Mouse (Mus musculus) liver, embryonic 14.5 days (tissue): ENCODE results near the gene Usp36. TPM values are rescaled to one million over a fixed set of nuclear protein-coding genes. Genes with fewer than 3 reads are reported as not detected.

Source experiments
- ATAC-seq: fragments of 200-750 bp; cut with Nextera tagmentation; 2 replicates; pipeline ENCODE4 v1.8.0; 2017; ENCODE audit warnings: moderate number of reproducible peaks, mild to moderate bottlenecking, moderate library complexity; ENCODE audit not compliant: insufficient read depth
- DNase-seq, 3 experiments: peaks; one replicate each; pipeline ENCODE4 v3.0.0-alpha.2; 2012 to 2013; ENCODE audit warnings: low read depth in 3 of 3, low spot score in 3 of 3
- H3K27ac ChIP-seq: fragments of 300-500 bp; sonication (generic); 2 replicates; pipeline ENCODE4 v1.5.1; 2014; ENCODE audit warnings: moderate library complexity, mild to moderate bottlenecking, control low read depth, inconsistent platforms
- H3K27me3 ChIP-seq: fragments of 300-500 bp; sonication (generic); 2 replicates; pipeline ENCODE4 v1.6.1; 2014; ENCODE audit warnings: mild to moderate bottlenecking, low read length, moderate library complexity; ENCODE audit not compliant: control insufficient read depth, insufficient read depth
- H3K36me3 ChIP-seq: fragments of 300-500 bp; sonication (generic); replicated peaks from 2 replicates; pipeline ENCODE4 v1.6.1; 2014; ENCODE audit warnings: low read depth; ENCODE audit not compliant: control insufficient read depth, insufficient read depth
- H3K4me1 ChIP-seq, 2 experiments: fragments of 200-500 bp in 1 of 2; fragments of 300-500 bp in 1 of 2; sonication (generic) in 1 of 2; replicated peaks; 2 replicates each; pipeline ENCODE4 v1.6.1; 2012 to 2014; ENCODE audit warnings: antibody characterized with exemption in 1 of 2, inconsistent platforms in 1 of 2, low read length in 1 of 2; ENCODE audit not compliant: control insufficient read depth in 2 of 2, insufficient read depth in 2 of 2
- H3K4me2 ChIP-seq: fragments of 300-500 bp; sonication (generic); 2 replicates; pipeline ENCODE4 v1.6.1; 2014; ENCODE audit warnings: low read depth, mild to moderate bottlenecking, control low read depth, moderate library complexity
- H3K4me3 ChIP-seq, 2 experiments: fragments of 200-500 bp in 1 of 2; fragments of 300-500 bp in 1 of 2; sonication (generic) in 1 of 2; 2 replicates each; pipeline ENCODE4 v1.5.1; 2012 to 2014; ENCODE audit warnings: low read depth in 2 of 2, low read length in 2 of 2, mild to moderate bottlenecking in 2 of 2, control low read depth in 1 of 2, inconsistent platforms in 1 of 2, moderate library complexity in 1 of 2; ENCODE audit not compliant: insufficient read depth in 1 of 2
- H3K9ac ChIP-seq: fragments of 300-500 bp; sonication (generic); replicated peaks from 2 replicates; pipeline ENCODE4 v1.6.1; 2014; ENCODE audit warnings: mild to moderate bottlenecking, control low read depth, moderate library complexity
- H3K9me3 ChIP-seq: fragments of 300-500 bp; sonication (generic); 2 replicates; pipeline ENCODE4 v1.6.1; 2016; ENCODE audit warnings: low read length, mixed read lengths; ENCODE audit not compliant: control insufficient read depth
- CTCF ChIP-seq: IDR thresholded peaks from 2 replicates; pipeline ENCODE4 v1.5.1; 2016; ENCODE audit warnings: antibody characterized with exemption, low read depth, control low read depth
- EP300 ChIP-seq: IDR thresholded peaks from 2 replicates; pipeline ENCODE4 v1.6.1; 2016; ENCODE audit warnings: antibody characterized with exemption, low read depth
- WGBS: fragments of 180-500 bp; shearing (Covaris S2); extraction: QIAGEN DNeasy Blood & Tissue Kit; methylation state at CpG from one replicate; pipeline ENCODE4 v1.1.7; 2014; ENCODE audit not compliant: insufficient replicate concordance; 5-methylcytosine and 5-hydroxymethylcytosine counted together
- polyA plus RNA-seq, 2 experiments: library from polyadenylated mRNA; depleted of rRNA in 1 of 2; stranded (reverse) in 1 of 2; unstranded in 1 of 2; fragments of >200 nt; fragmentation: Nextera tagmentation in 1 of 2; extraction: Ambion mirVana in 1 of 2; gene quantifications; 2 replicates each; pipeline versions ENCODE4 v1.2.1 to v1.2.3; 2012 to 2014

Gene Usp36
- polyA plus RNA-seq, 2 experiments: 4.1 to 5.3 TPM

DNA sequence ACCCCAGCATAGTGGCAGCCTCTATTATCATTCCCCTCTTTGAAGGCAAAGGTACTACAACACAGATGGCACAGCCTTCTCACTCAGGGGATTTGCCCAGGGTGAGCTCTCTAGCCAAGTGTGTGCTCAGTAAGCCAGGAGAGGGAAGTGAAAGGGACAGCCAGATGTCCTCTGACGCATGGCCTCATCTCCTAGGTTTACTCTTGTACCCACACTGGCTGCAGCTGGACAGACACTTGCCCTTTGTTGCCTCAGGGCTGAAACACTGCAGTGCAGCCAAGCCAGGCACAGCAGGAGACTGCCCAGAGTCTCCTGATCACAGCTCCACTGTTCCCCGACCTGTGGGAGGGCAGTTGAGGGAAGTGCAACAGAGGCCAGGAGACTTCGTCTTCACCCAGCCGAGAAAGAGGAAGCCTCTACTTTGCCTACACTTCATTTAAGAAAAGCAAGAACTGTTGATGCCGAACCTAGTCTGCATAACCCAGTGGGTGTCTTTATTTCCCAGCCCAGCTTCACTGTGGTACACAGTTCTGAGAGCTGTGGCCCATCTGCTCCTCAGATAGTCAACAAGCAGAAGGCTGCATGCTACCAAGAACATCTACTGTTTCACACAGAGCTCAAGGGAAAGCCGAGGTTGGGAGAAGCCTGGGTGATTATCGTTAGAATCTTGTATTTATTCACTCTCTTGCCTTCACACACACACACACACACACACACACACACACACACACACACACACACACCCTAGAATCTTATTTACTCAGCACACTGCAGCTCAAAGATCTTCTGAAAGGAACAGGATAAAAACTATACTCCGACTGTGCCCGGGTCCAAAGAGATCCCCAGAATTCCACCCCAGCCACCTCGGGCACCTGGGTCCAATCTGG lies 78.1 kb downstream of the Usp36 start:
- TF ChIP-seq CTCF (no peak), EP300 (no peak)
- no peak overlapping the region for H3K4me3 ChIP-seq
- peaks cover 0 to 24% of the 10 kb centered on the region in 2 experiments; a peak in 2 of 4 replicates for H3K4me1 ChIP-seq
- no peaks in the 10 kb centered on the region for H3K9me3 ChIP-seq
- H3K27me3 ChIP-seq: no peaks in the 10 kb centered on the region
- DNase-seq (no peak), ATAC-seq (no peak)
- H3K9ac ChIP-seq: no peak overlapping the region
- no peak overlapping the region for H3K27ac ChIP-seq
- no peaks in the 10 kb centered on the region for H3K36me3 ChIP-seq
- WGBS: 25% methylated on average over 10 of the region's 10 CpGs
- no peak overlapping the region for H3K4me2 ChIP-seq

DNA sequence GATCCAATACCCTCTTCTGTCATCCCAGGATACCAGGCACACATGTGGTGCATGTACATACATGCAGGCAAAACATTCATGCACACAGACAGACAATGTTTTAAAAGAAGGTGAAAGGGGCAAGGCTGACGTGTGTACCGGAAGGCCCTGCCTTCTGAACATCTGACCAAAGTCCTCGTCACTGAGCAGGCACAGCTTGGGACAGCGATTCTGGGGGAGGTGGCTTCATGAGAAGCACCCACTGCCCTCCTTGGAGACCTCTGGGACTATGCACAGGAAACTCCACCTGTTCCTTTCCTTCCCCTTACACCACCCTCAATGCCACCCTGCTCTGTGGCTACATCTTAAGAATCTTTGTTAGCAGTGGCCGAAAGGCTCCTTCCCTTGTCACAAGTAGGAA lies 79.1 kb downstream of the Usp36 start:
- H3K9ac ChIP-seq: no peak overlapping the region
- ATAC-seq: no peak
- no peak overlapping the region for H3K27ac ChIP-seq
- TF ChIP-seq EP300 (no peak), CTCF (no peak)
- H3K4me1 ChIP-seq: peaks cover 0 to 24% of the 10 kb centered on the region in 2 experiments; a peak in 2 of 4 replicates
- DNase-seq: no peak
- no peaks in the 10 kb centered on the region for H3K27me3 ChIP-seq
- H3K9me3 ChIP-seq: no peaks in the 10 kb centered on the region
- no peaks in the 10 kb centered on the region for H3K36me3 ChIP-seq
- no peak overlapping the region for H3K4me2 ChIP-seq
- WGBS: 59% methylated on average over 5 of the region's 5 CpGs
- no peak overlapping the region for H3K4me3 ChIP-seq

DNA sequence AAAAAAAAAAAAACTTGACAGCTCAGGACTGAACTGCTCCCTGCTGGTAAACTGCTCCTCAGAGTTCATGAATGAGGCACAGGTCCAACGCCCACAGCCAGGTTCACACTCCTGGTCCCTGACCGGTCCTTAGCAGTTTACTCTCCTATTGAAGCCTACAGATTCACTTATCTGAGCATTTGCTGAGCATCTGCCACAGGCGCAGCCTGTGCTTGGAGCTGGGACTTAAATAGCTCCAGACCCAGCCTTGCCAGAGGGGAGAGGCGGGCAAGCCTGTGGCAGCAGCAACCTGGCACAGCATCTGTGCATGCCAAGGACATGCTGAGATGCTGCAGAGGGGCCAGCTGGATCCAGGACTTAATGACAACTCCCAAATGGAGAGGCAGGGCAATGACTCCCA lies 79.9 kb downstream of the Usp36 start:
- DNase-seq (no peak), ATAC-seq (no peak)
- TF ChIP-seq CTCF (no peak), EP300 (no peak)
- Histone ChIP-seq H3K4me2 (no peak overlapping the region), H3K36me3 (no peaks in the 10 kb centered on the region), H3K9me3 (no peaks in the 10 kb centered on the region), H3K9ac (no peak overlapping the region), H3K27me3 (no peaks in the 10 kb centered on the region), H3K4me1 (peaks cover 0 to 24% of the 10 kb centered on the region in 2 experiments; a peak in 2 of 4 replicates), H3K27ac (no peak overlapping the region), H3K4me3 (no peak overlapping the region)
- 68% methylated on average over 4 of the region's 4 CpGs for WGBS

Other genes starting within 250 kb of the Usp36 start
- 0.10 and 0.18 TPM in 2 replicates for gene Dnah17, start 159.6 kb downstream of the Usp36 start, polyA plus RNA-seq (2012; rRNA removed)
- gene Dnah17, start 159.6 kb downstream of the Usp36 start, polyA plus RNA-seq (2014; fragmentation: Nextera tagmentation; extraction: Ambion mirVana): 0.04 and 0.23 TPM in 2 replicates
- gene Cyth1, start 41.7 kb downstream of the Usp36 start, polyA plus RNA-seq (2012; rRNA removed): 2.1 and 2.7 TPM in 2 replicates
- 1.7 and 1.9 TPM in 2 replicates for gene Cyth1, start 41.7 kb downstream of the Usp36 start, polyA plus RNA-seq (2014; fragmentation: Nextera tagmentation; extraction: Ambion mirVana)
- gene Cep295nl, start 52.3 kb upstream of the Usp36 start, polyA plus RNA-seq (2012; rRNA removed): 0.04 TPM in 2 replicates
- not detected in 2 replicates for gene Cep295nl, start 52.3 kb upstream of the Usp36 start, polyA plus RNA-seq (2014; fragmentation: Nextera tagmentation; extraction: Ambion mirVana)
- gene Timp2, start 65.5 kb upstream of the Usp36 start, polyA plus RNA-seq (2012; rRNA removed): 1.9 and 3.2 TPM in 2 replicates
- gene Timp2, start 65.5 kb upstream of the Usp36 start, polyA plus RNA-seq (2014; fragmentation: Nextera tagmentation; extraction: Ambion mirVana): 4.6 and 5.7 TPM in 2 replicates
- 36.6 and 43.8 TPM in 2 replicates for gene Lgals3bp, start 111.8 kb upstream of the Usp36 start, polyA plus RNA-seq (2012; rRNA removed)
- gene Lgals3bp, start 111.8 kb upstream of the Usp36 start, polyA plus RNA-seq (2014; fragmentation: Nextera tagmentation; extraction: Ambion mirVana): 30.1 and 32.6 TPM in 2 replicates
- 7.8 and 8.3 TPM in 2 replicates for gene Cant1, start 128.8 kb upstream of the Usp36 start, polyA plus RNA-seq (2012; rRNA removed)
- gene Cant1, start 128.8 kb upstream of the Usp36 start, polyA plus RNA-seq (2014; fragmentation: Nextera tagmentation; extraction: Ambion mirVana): 6.0 and 7.4 TPM in 2 replicates
- gene C1qtnf1, start 138.0 kb upstream of the Usp36 start, polyA plus RNA-seq (2012; rRNA removed): 0.93 and 1.1 TPM in 2 replicates
- 0.90 and 1.4 TPM in 2 replicates for gene C1qtnf1, start 138.0 kb upstream of the Usp36 start, polyA plus RNA-seq (2014; fragmentation: Nextera tagmentation; extraction: Ambion mirVana)
- gene Engase, start 186.6 kb upstream of the Usp36 start, polyA plus RNA-seq (2012; rRNA removed): 4.1 and 4.7 TPM in 2 replicates
- gene Engase, start 186.6 kb upstream of the Usp36 start, polyA plus RNA-seq (2014; fragmentation: Nextera tagmentation; extraction: Ambion mirVana): 6.5 and 6.6 TPM in 2 replicates